Mouse (Mus musculus) olfactory bulb, adult 2 months (tissue): Measurements from ENCODE around the gene Gm9945. TPM values are rescaled to one million over a fixed set of nuclear protein-coding genes. Genes with fewer than 3 reads are reported as not detected.

Experiments used
- H3K27ac ChIP-seq: fragments of 200-500 bp; 2 replicates; pipeline ENCODE4 v1.5.1; 2012; ENCODE audit warnings: low read depth, low read length; ENCODE audit not compliant: insufficient read depth
- H3K4me1 ChIP-seq: fragments of 200-500 bp; 2 replicates; pipeline ENCODE4 v1.6.1; 2012; ENCODE audit warnings: low read length; ENCODE audit not compliant: control insufficient read depth, insufficient read depth
- H3K4me3 ChIP-seq: fragments of 200-500 bp; 2 replicates; pipeline ENCODE4 v1.5.1; 2012; ENCODE audit warnings: mild to moderate bottlenecking, low read depth, low read length, moderate library complexity; ENCODE audit not compliant: insufficient read depth
- CTCF ChIP-seq: fragments of 200-500 bp; IDR thresholded peaks from 2 replicates; pipeline ENCODE4 v1.5.1; 2012; ENCODE audit warnings: low read depth, mild to moderate bottlenecking, low read length, moderate library complexity; ENCODE audit not compliant: insufficient read depth
- POLR2A ChIP-seq: fragments of 200-500 bp; IDR thresholded peaks from 2 replicates; pipeline ENCODE4 v1.6.1; 2012; ENCODE audit warnings: mild to moderate bottlenecking, low read depth, low read length, moderate library complexity; ENCODE audit not compliant: insufficient read depth
- WGBS: fragments of 180-500 bp; shearing (Covaris S2); methylation state at CpG from one replicate; pipeline ENCODE4 v1.1.7; 2018; 5-methylcytosine and 5-hydroxymethylcytosine counted together
- polyA plus RNA-seq: library from polyadenylated mRNA; stranded (reverse); fragments of >200 nt; gene quantifications from 2 replicates; pipeline ENCODE4 v1.2.4, GENCODE M21; 2012; ENCODE audit warnings: low replicate concordance; ENCODE audit not compliant: missing spikeins, insufficient read depth, insufficient read length

The Gm9945 gene
- polyA plus RNA-seq, 1 experiment = not detected

DNA sequence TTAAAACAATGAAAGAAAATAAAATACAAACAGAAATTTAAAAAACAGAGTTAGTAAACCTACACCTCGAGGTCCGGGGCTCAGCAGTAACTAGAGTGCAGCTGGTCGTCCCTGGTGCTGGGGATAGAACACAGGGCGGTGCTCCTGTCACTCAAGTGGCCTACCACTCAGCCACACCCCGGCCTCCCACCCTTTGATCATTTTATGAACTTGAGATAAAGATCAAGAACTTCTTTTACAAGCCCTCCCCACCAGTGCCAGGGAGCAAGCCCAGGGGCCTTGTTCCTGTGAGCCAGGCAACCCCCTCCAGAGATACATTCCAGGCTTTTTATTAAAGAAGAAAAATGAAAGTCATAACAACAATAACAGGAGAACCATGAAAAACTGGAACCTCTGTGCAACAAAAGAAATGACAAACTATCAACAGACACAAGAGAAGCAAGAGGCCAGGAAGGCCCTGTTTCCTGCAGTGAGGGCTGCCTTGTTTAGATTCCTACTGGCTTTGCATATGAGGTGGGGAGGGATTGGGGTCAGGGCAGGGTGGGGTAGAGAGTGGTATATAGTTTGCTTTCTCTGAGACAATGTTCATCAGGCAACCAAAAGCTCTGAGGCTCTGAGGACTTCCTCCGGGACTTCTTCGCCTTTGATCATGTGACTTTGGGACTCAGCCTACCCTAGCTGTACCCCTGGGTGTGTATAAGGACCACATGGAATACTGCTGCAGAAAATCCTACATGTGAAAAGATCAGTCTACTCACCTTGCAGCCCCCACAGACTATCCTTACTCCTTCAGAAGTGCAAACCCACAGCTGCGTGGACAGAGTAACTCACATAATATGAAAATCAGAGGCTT, 37.0 kb downstream of the Gm9945 start:
- no peak overlapping the region for H3K27ac ChIP-seq
- H3K4me3 ChIP-seq = no peak overlapping the region
- no peak for TF ChIP-seq CTCF
- no peak for TF ChIP-seq POLR2A
- WGBS = 79% methylated on average over 8 of the region's 8 CpGs
- peaks cover 8% of the 10 kb centered on the region for H3K4me1 ChIP-seq

DNA sequence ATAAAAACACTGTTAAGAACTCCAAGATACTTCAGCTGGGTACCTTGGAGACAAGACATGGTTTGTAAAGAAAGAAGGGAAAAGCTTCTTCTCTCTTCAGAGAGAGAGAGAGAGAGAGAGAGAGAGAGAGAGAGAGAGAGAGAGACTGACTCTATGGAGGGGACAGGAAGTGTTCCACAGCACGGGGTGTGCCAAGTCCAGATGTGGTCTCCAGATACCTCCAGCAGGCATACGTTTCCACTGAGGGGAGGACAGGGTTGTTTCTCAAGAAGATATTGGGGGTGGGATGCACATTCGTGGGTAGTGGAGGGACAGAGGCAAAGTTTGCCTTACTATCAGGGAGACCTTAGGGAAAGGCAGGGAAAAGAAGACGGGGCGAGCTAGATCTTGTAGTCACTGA, 38.8 kb downstream of the Gm9945 start:
- Histone ChIP-seq H3K4me3 (no peak overlapping the region), H3K27ac (no peak overlapping the region), H3K4me1 (peaks cover 22% of the 10 kb centered on the region)
- no peak for TF ChIP-seq CTCF
- no peak for TF ChIP-seq POLR2A
- WGBS = 79% methylated on average over 5 of the region's 5 CpGs

DNA sequence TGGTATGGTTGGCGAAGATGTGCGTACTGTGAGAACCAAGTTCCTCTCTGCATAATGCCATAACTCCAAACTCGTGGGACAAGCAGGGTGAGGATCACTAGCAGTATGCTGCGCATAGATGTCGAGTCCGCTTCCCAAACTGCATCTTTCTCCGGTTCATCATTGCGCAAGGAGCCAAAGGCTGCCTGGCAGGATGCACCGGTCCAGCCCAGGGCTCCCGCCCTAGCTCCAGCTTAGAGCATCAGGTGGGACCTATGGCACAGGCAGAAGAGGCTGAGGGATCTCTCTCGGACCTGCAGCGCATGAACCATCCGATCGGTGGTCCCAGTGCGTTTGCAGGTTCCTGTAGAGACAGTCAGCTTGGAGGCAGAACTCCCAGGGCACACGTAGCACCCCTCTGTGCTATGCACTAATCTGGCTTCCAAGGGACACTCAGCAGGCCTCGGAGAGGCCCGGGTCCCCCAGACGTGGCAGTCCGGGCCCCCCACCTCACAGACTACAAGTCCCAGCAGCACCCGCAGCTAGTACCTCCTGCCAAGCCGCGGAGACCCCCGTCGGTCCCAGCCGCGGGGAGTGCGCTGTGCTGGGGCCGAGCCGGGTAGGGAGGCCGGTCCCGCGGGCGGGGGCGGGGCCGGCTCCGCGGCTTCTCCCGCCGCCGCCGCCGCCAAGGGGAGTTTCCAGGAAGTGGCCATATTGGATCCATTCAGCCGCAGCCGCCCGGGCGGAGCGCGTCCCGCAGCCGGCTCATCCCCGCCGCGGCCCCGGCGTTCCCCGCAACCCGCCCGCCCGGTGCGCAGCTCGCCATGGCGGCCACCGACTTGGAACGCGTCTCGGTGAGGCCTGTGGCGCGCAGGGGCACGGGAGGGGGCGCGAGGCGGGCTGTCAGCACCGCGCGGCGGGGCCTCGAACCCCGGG, 39.5 kb downstream of the Gm9945 start, which contains the start of gene Sept8:
Gene Sept8, plus strand, starts transcription at position 51 of the 915 bp plus-strand sequence.
- no peak for TF ChIP-seq CTCF
- TF ChIP-seq POLR2A = peak; percentile 55
- WGBS = 6% methylated on average over 79 of the region's 79 CpGs
- Histone ChIP-seq H3K4me3 (peak within 1 kb of the TSS; percentile 64), H3K4me1 (peaks cover 28% of the 10 kb centered on the region), H3K27ac (peak within 1 kb of the TSS; percentile 82)

DNA sequence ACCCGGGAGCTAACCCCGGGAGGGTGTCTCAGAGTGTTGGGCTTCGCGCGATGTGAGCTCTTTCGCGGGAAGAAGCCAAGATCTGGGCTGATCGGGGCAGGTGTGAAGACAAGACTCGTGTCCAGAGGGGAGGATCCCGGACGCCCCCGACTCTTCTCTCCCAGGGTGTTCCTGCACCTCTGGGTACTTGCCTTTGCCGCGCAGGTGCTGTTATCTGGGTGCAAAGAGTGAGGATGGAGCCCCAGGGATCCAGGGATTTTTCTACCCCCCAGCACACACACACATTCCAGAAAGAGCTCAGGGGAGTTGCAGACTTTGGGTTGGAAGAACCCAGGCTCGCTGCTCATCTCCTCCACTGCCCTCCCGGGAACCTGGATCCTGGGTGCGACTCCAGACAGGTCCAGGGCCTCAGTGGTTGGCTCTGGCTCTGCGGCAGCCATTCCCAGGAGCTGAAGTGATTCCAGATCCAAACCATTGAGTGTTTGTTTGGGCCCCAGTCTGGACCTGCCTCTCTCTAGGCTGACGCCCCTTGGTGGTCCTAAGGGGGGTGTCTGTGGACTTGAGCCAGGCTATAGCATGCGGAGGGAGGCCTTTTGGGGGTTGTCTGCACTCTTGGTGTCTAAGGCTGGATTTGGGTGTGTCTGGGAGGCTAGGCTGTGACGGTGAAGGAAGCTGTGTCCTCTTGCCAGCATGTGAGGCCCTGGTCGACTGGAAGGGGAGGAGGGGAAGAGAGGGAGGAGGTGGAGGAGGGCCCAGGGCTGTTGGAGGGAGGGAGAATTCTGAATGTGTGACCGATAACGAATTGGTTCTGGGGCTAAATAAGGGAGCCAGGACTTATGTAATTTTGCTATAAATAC, 40.4 kb downstream of the Gm9945 start:
- peaks cover 37% of the 10 kb centered on the region for H3K4me1 ChIP-seq
- H3K27ac ChIP-seq = peak overlapping the region; percentile 82
- H3K4me3 ChIP-seq = peak overlapping the region; percentile 64
- TF ChIP-seq POLR2A = no peak
- no peak for TF ChIP-seq CTCF
- under 1% methylated on average over 24 of the region's 24 CpGs for WGBS

DNA sequence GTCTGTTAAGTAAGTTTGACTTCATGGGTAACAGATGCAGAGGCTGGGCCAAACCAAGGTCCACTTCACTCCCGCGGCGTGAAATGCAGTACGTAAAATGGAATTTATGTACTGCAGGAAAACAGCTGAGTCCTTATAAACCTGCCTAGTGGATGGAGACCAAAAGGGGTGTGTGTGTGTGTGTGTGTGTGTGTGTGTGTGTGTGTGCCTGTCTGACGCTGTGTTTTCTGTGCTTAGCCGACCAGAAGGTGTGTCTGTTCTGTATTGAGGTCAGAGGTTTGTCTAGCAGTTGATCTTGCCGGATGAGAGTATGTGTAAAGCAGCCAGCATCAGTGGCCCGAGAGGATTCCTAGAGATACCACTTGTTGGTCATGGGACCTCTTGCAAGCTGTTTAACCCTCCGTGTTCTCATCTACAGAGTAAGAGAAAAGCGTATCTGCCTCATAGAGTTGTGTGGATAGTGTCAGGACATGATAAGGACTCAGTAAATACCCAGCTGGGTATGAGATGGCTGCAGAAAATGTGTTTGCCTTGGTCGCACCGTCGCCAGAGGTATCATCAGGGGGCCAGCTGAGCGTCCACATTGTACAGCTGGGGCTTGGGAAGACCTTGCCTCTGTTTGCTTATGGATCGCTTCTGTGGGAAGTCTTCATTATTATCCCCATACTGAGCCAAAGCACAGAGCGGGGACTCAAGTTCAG, 41.3 kb downstream of the Gm9945 start:
- Histone ChIP-seq H3K4me3 (peak overlapping the region; percentile 64), H3K27ac (peak overlapping the region; percentile 82; the same call in 1 of the 2 replicates), H3K4me1 (peaks cover 46% of the 10 kb centered on the region)
- 20% methylated on average over 16 of the region's 16 CpGs for WGBS
- TF ChIP-seq CTCF (no peak), POLR2A (no peak)

DNA sequence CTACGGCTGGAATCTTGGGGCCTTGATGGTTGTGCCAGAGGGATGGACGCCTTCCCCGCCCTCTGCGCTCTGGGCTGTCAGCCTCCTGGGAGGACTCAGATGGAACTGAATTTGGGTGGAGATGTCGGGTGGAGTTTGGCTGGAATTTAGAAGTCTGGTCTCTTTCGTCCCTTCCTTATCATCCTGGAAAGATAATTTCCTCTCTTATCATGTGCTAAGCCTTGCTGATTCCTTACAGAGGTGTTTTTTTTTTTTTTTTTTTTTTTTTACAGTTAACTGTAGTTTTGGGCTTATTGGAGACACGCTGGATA, 41.8 kb downstream of the Gm9945 start:
- Histone ChIP-seq H3K27ac (peak overlapping the region; percentile 45; the same call in 1 of the 2 replicates), H3K4me3 (peak overlapping the region; percentile 64), H3K4me1 (peaks cover 46% of the 10 kb centered on the region)
- no peak for TF ChIP-seq POLR2A
- no peak for TF ChIP-seq CTCF
- 40% methylated on average over 7 of the region's 7 CpGs for WGBS

DNA sequence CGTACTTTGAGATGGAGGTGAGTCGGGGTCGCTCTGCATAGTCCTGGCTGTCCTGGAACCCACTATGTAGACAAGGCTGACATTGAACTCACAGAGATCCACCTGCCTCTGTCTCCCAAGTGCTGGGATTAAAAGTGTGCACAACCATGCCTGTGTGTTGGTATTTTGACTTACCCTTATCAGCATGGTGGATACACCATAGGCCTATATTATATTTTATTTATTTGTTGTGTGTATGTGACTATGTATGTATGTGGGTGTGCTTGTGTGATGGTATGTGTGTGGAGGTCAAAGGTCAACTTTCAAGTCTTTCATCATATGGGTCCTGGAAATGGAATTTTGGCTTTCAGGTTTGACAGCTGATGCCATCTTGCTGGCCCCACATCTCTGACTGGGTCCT, 42.4 kb downstream of the Gm9945 start:
- TF ChIP-seq CTCF (no peak), POLR2A (no peak)
- Histone ChIP-seq H3K4me1 (peaks cover 46% of the 10 kb centered on the region), H3K4me3 (no peak overlapping the region), H3K27ac (peak overlapping the region; percentile 94)
- WGBS = 87% methylated on average over 3 of the region's 3 CpGs

DNA sequence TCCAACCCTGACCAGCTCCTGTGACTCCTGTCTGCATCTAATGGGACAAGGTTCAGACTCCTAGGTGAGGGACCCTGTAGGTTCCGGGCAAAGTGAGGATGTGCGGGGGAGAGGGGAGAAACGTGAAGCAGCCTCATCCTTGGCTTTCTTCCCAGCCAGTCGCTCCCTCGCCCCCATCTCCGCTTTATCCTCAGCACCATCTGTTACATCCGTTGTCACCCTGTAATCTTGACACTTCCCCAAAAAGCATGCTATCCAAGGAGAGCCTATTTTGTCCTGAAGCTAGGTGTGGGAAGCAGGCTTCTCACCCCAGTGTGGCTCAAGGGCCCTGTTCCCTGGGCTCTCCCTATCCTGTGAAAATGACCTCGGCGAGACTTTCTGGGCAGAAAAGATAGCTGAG, 43.0 kb downstream of the Gm9945 start:
- Histone ChIP-seq H3K27ac (peak overlapping the region; percentile 94), H3K4me1 (peaks cover 49% of the 10 kb centered on the region), H3K4me3 (no peak overlapping the region)
- 19% methylated on average over 9 of the region's 9 CpGs for WGBS
- TF ChIP-seq CTCF (no peak), POLR2A (no peak)
